Mouse (Mus musculus): ENCODE measurements around the gene 4921504E06Rik.

4921504E06Rik gene

DNA sequence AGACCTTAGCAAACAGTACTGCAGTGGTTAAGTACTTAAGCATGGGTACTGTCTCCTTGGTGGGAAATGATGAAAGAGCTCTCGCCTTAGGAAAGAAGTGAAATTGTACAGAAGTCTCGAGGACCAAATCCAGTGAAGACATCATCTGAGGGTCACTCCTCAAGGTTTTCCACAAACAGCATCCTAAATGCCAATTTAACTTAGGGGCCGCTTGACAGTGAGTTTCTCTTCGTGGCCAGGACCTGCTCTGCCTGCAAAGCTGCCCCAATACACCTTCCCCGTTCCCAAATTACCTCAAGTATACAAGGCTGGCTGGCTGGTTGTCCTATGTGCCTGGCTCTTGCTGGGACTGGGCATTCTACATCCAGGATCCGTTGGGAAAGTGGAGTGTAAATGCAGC lies 137.6 kb downstream of the 4921504E06Rik start:
- no peak for DNase-seq

- peak; percentile 84 for DNase-seq
Observed at GRCm38 (mm10) chr2:19415063-19415521, 138.6 kb downstream of the 4921504E06Rik start.

DNA sequence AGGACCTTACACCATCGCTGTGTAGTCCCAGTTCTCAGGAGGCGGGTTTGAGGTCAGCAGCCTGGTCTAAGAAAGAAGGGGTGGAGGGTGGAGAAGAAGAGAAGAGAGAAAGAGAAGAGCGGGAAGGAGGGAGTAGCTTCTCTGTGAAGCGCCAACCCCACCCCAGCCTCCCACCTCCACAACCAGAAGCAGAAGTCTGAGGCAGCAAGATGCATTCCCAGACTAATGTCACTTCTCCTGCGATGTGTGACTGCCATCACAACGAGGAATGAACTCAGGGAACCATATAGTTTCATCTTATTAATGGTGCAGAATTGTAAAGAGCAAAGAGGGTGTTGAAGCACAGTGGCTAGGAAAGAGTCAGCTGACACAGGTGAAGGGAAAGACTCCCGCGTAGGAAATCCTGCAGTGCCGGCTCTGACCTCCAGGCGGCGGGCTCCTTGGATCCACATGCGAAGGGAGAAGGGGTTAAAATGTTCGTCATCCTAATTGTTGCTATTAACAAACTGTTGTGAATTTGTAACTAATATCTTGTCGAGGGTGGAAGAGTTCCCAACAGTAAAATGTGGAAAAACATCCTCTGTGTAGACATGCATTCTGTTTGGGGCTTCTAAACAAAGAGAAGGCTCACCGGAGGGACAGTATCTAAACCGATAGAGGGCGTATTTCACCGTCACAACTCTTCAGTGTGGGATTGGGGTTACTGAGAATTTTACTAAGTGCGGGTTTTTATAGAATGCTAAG lies 139.3 kb downstream of the 4921504E06Rik start:
- DNase-seq, result peak; percentile 71
